Mouse (Mus musculus) splenic B cell, adult 2 months (primary cell): ENCODE data around the gene Kcna6.

ENCODE experiments used
- DNase-seq: peaks from one replicate; pipeline ENCODE4 v3.0.0-alpha.2; 2011; ENCODE audit warnings: low read depth, low spot score
- H3K27me3 ChIP-seq: 2 replicates; pipeline ENCODE4 v1.6.1; 2012; ENCODE audit warnings: mild to moderate bottlenecking, low read length, moderate library complexity, mixed read lengths; ENCODE audit not compliant: control insufficient read depth, poor library complexity, insufficient read depth, severe bottlenecking
- H3K36me3 ChIP-seq: 2 replicates; pipeline ENCODE4 v1.6.1; 2012; ENCODE audit warnings: mild to moderate bottlenecking, low read length, moderate library complexity, mixed read lengths; ENCODE audit not compliant: control insufficient read depth, poor library complexity, insufficient read depth, severe bottlenecking

Kcna6 gene

DNA sequence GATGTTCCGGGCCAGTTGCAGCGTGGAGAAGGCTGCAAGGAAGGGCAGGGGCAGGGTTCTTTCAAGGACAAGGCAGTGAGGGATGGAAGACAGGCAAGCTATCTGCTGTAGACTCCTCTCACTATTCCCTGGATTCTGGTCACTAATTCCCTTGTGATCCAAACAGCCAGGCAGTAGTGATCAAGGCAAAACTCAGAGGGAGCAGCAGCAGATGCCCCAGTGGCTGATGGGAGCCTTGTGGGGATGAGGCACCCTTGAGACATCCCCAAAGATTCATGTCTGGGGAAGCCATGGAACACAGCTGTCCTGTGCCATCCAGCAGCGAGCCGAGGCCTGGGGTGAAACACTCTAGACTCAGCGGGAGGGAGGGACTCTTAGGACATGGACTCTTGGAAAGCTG is 40.5 kb downstream of the Kcna6 start:
- Histone ChIP-seq H3K36me3 (no peaks in the 10 kb centered on the region), H3K27me3 (no peaks in the 10 kb centered on the region)
- DNase-seq, result no peak

DNA sequence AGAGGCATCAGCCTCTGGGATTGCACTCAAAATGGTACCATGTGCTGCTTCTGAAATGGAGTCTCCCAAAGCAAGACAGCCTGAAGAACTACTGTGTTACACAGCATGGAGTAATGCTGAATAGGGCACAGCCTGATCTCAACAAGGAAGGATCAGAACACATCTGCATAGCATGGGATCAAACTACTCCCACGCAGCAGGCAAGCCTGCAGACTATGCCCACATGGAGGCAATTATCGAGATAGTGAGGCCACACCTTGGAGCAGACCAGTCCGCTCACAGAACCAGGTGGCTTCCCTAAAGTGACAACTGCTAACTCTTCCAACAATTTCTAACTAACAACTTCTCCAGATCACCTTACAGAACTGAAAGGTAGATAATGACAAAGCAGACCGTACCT is 53.4 kb downstream of the Kcna6 start:
- no peak for DNase-seq
- Histone ChIP-seq H3K36me3 (no peaks in the 10 kb centered on the region), H3K27me3 (no peaks in the 10 kb centered on the region)

DNA sequence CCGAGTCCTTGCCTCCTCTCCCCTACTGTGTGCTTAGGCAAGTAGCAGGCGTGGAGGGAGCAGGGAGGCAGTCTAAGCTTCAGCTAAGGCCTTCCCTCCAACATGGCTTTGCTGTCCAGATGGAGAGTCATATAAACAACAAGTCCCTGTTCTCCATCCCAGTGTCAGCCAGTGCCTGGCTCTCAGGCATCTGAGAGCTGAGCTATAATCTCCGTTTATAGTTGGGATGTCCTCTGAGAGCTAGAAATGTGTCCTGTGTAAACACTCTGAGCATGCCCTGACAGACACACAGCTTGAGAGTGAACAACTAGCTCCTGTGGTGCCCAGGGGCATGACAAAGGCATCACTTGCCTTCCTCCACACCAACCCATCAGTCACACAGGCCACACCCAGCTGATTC is 55.3 kb downstream of the Kcna6 start:
- no peaks in the 10 kb centered on the region for H3K27me3 ChIP-seq
- DNase-seq, result no peak
- H3K36me3 ChIP-seq, result no peaks in the 10 kb centered on the region

DNA sequence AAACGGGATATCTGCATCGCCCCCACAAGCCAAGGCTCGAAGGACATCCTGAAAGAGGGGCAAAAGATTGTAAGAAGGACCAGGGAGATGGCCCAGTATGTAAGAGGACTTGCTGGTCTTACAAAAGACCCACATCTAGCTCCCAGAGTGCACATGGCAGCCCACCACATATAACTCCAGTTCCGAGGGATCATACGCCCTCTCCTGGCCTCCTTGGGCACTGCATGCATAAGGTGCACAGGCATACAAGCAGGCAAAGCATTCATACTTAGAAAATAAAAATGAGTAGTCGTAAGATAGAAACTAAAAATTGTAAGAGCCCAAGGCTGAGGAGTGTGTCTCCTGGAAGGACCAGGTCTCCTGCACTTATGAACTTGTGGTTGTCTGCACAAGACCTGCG is 61.5 kb downstream of the Kcna6 start:
- H3K36me3 ChIP-seq, result no peaks in the 10 kb centered on the region
- H3K27me3 ChIP-seq, result no peaks in the 10 kb centered on the region
- DNase-seq, result no peak

DNA sequence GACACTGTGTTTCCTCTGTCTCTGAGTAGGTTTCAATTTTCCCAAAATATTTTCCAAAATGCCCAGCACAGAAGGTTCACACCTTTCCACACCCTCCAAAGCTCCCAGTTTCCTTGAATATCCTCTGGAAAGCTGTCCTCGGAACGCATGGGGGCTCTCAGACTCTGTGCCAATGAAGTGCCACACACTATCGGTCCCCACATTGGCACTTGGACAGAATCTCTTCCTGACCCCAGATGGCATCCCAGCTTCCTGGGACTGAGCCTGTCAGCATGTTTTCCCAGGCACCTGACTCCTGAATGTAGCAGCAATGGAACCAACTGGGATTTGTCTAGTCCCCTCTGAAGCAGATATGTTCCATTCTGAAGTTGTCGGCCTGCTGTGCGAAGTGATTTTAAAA is 73.5 kb downstream of the Kcna6 start:
- H3K36me3 ChIP-seq, result no peaks in the 10 kb centered on the region
- DNase-seq, result no peak
- H3K27me3 ChIP-seq, result no peaks in the 10 kb centered on the region

DNA sequence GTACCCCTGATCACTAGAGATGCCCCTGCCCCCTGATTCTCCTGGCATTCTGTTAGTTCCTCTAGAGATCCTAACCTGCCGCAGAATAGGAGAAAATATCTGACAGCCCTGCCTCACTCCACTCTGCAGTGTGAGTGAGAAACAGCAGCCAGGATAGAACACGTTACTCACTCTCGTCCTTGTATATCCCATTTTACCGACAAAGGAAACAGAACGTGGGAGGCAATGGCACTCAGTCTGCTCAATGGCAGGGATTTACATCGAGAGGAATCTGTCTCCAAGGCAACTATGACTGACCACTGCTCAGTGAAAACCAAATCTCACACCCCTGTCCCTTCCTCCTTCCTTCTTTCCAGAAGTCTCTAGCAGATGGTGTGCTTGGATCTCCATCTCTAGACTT is 74.4 kb downstream of the Kcna6 start:
- DNase-seq, result no peak
- Histone ChIP-seq H3K36me3 (no peaks in the 10 kb centered on the region), H3K27me3 (no peaks in the 10 kb centered on the region)

DNA sequence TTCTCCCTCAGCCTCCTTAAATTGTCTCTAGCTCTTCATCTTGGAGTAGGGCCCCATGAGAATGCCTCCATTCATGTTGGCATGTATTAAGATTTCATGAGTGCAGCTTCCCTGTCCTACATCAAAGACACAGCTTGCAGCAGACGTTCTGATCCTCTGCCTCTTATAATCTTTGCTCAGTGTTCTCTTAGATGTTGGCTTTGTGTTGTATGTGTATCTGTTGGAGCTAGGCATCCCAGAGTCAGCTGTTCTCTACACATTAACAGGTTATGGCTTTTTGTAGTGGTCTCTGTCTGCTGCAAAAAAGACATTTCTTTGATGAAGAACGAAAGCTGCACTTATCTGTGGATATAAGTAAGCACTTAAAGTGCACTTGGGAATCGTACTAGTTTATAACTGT is 75.9 kb downstream of the Kcna6 start:
- no peaks in the 10 kb centered on the region for H3K27me3 ChIP-seq
- no peak for DNase-seq
- no peaks in the 10 kb centered on the region for H3K36me3 ChIP-seq
